Mouse (Mus musculus): ENCODE data around the gene Stx18. TPM values are rescaled to one million over a fixed set of nuclear protein-coding genes. Genes with fewer than 3 reads are reported as not detected.

Stx18 gene
- polyA plus RNA-seq, 1 experiment = 32.2 TPM

- Histone ChIP-seq H3K27ac (ENCODE audit: insufficient read depth, low read depth, low read length) (no peak overlapping the region), H3K4me3 (ENCODE audit: insufficient read depth, low read depth, low read length) (no peak overlapping the region), H3K27me3 (replicated peaks; ENCODE audit: control insufficient read depth, insufficient read depth, low read length) (no peaks in the 10 kb centered on the region), H3K36me3 (ENCODE audit: control insufficient read depth, insufficient read depth, low read length) (no peaks in the 10 kb centered on the region), H3K4me1 (ENCODE audit: control insufficient read depth, insufficient read depth, low read length) (no peaks in the 10 kb centered on the region)
- 55% methylated on average over 11 of the region's 11 CpGs for WGBS
- TF ChIP-seq POLR2A (IDR thresholded peaks at IDR 0.05; ENCODE audit: low read depth, low read length) (no peak), CTCF (conservative IDR thresholded peaks at IDR 0.05; ENCODE audit: insufficient read depth, insufficient read length, low read depth, low read length) (no peak)
- DNase-seq = peak; percentile 36
Measured at GRCm38 (mm10) chr5:38168497-38168896, 130.0 kb downstream of the Stx18 start.

GRCm38 (mm10) chr5:38173766-38174165 is 135.2 kb downstream of the Stx18 start:
- Histone ChIP-seq H3K27ac (ENCODE audit: insufficient read depth, low read depth, low read length) (no peak overlapping the region), H3K4me1 (ENCODE audit: control insufficient read depth, insufficient read depth, low read length) (no peaks in the 10 kb centered on the region), H3K36me3 (ENCODE audit: control insufficient read depth, insufficient read depth, low read length) (no peaks in the 10 kb centered on the region), H3K27me3 (replicated peaks; ENCODE audit: control insufficient read depth, insufficient read depth, low read length) (no peaks in the 10 kb centered on the region), H3K4me3 (ENCODE audit: insufficient read depth, low read depth, low read length) (no peak overlapping the region)
- 54% methylated on average over 5 of the region's 5 CpGs for WGBS
- TF ChIP-seq POLR2A (IDR thresholded peaks at IDR 0.05; ENCODE audit: low read depth, low read length) (no peak), CTCF (conservative IDR thresholded peaks at IDR 0.05; ENCODE audit: insufficient read depth, insufficient read length, low read depth, low read length) (no peak)
- no peak for DNase-seq

GRCm38 (mm10) chr5:38174256-38174912 is 135.8 kb downstream of the Stx18 start:
- DNase-seq = no peak
- H3K27ac ChIP-seq (ENCODE audit: insufficient read depth, low read depth, low read length) = no peak overlapping the region
- WGBS = 70% methylated on average over 16 of the region's 16 CpGs
- H3K36me3 ChIP-seq (ENCODE audit: control insufficient read depth, insufficient read depth, low read length) = no peaks in the 10 kb centered on the region
- H3K4me1 ChIP-seq (ENCODE audit: control insufficient read depth, insufficient read depth, low read length) = no peaks in the 10 kb centered on the region
- no peak overlapping the region for H3K4me3 ChIP-seq (ENCODE audit: insufficient read depth, low read depth, low read length)
- H3K27me3 ChIP-seq (replicated peaks; ENCODE audit: control insufficient read depth, insufficient read depth, low read length) = no peaks in the 10 kb centered on the region
- TF ChIP-seq POLR2A (IDR thresholded peaks at IDR 0.05; ENCODE audit: low read depth, low read length) = no peak
- no peak for TF ChIP-seq CTCF (conservative IDR thresholded peaks at IDR 0.05; ENCODE audit: insufficient read depth, insufficient read length, low read depth, low read length)

DNA sequence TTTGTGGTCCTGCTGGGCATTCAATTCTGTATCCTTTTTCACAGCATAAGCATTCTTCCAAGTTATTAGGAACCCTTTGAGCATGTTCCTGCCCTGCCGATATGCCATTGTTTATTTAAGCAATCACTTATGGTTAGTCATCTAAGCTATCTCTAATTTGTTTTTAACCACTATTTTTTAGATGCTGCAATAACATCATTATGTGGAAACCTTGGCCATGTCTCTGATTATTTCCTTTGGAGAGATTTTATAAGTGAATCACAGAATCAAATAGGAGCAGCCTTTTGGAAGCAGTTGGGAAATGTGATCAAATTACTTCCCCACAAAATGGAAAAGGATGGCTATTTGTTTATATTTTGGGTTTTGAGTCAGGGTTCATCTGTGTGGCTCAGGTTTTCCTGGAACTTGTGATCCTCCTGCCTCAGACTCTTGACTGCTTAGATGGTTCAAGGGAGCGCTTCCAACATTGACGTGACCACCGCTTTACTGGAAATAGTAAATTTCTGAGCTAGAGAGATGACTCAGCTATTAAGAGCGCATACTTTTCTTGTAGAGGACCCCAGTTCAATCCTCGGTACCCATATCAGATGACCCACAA is 146.2 kb downstream of the Stx18 start:
- no peak overlapping the region for H3K4me3 ChIP-seq (ENCODE audit: insufficient read depth, low read depth, low read length)
- no peaks in the 10 kb centered on the region for H3K27me3 ChIP-seq (replicated peaks; ENCODE audit: control insufficient read depth, insufficient read depth, low read length)
- H3K36me3 ChIP-seq (ENCODE audit: control insufficient read depth, insufficient read depth, low read length) = no peaks in the 10 kb centered on the region
- WGBS = 83% methylated on average over 6 of the region's 6 CpGs
- no peak overlapping the region for H3K27ac ChIP-seq (ENCODE audit: insufficient read depth, low read depth, low read length)
- TF ChIP-seq POLR2A (IDR thresholded peaks at IDR 0.05; ENCODE audit: low read depth, low read length) (no peak), CTCF (conservative IDR thresholded peaks at IDR 0.05; ENCODE audit: insufficient read depth, insufficient read length, low read depth, low read length) (no peak)
- no peak for DNase-seq
- H3K4me1 ChIP-seq (ENCODE audit: control insufficient read depth, insufficient read depth, low read length) = no peaks in the 10 kb centered on the region

DNA sequence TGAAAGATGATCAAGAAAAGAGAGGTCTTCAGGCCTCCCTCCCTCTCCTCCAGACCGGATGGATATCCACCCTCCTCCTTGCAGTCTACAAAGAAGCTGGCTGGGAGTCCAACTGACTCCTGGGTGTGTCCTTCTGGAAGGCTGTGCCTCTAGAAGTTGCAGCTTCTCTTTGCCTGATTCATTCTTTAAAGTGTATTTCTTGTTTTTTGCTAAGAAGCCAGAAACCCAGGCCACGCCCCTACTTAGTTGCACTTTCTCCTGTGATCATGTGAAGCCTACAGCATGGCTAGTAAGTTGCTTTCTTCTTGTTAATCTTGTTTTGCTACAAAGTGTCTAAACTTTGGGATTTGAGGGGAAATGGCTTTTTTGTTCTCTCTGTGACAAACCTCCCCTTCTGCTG is 148.5 kb downstream of the Stx18 start:
- TF ChIP-seq CTCF (conservative IDR thresholded peaks at IDR 0.05; ENCODE audit: insufficient read depth, insufficient read length, low read depth, low read length) (no peak), POLR2A (IDR thresholded peaks at IDR 0.05; ENCODE audit: low read depth, low read length) (no peak)
- Histone ChIP-seq H3K27ac (ENCODE audit: insufficient read depth, low read depth, low read length) (no peak overlapping the region), H3K27me3 (replicated peaks; ENCODE audit: control insufficient read depth, insufficient read depth, low read length) (no peaks in the 10 kb centered on the region), H3K4me1 (ENCODE audit: control insufficient read depth, insufficient read depth, low read length) (no peaks in the 10 kb centered on the region), H3K4me3 (ENCODE audit: insufficient read depth, low read depth, low read length) (no peak overlapping the region), H3K36me3 (ENCODE audit: control insufficient read depth, insufficient read depth, low read length) (no peaks in the 10 kb centered on the region)
- DNase-seq = no peak
- 85% methylated on average over 2 of the region's 2 CpGs for WGBS

Other genes with a start within 250 kb of the Stx18 start
- gene Msx1, start 214.2 kb upstream of the Stx18 start, polyA plus RNA-seq (2012; rRNA removed) = 1.0 and 1.1 TPM in 2 replicates
- 11.4 and 11.6 TPM in 2 replicates for gene Nsg1, start 121.2 kb downstream of the Stx18 start, polyA plus RNA-seq (2012; rRNA removed)
- 7.1 and 8.5 TPM in 2 replicates for gene Zbtb49, start 181.7 kb downstream of the Stx18 start, polyA plus RNA-seq (2012; rRNA removed)
- 3.6 and 5.3 TPM in 2 replicates for gene Lyar, start 181.7 kb downstream of the Stx18 start, polyA plus RNA-seq (2012; rRNA removed)
- 33.3 and 40.6 TPM in 2 replicates for gene Tmem128, start 221.4 kb downstream of the Stx18 start, polyA plus RNA-seq (2012; rRNA removed)
- 3.3 and 5.1 TPM in 2 replicates for gene Otop1, start 237.2 kb downstream of the Stx18 start, polyA plus RNA-seq (2012; rRNA removed)